Mouse (Mus musculus) olfactory bulb, adult 2 months (tissue): ENCODE data around the gene Tnip2. TPM values are rescaled to one million over a fixed set of nuclear protein-coding genes. Genes with fewer than 3 reads are reported as not detected.
A peak's percentile ranks its signal among the peaks of the same experiment; 100 is the strongest.

Experiments used
- H3K27ac ChIP-seq: fragments of 200-500 bp; 2 replicates; pipeline ENCODE4 v1.5.1; 2012; ENCODE audit warnings: low read depth, low read length; ENCODE audit not compliant: insufficient read depth
- H3K4me1 ChIP-seq: fragments of 200-500 bp; 2 replicates; pipeline ENCODE4 v1.6.1; 2012; ENCODE audit warnings: low read length; ENCODE audit not compliant: control insufficient read depth, insufficient read depth
- H3K4me3 ChIP-seq: fragments of 200-500 bp; 2 replicates; pipeline ENCODE4 v1.5.1; 2012; ENCODE audit warnings: mild to moderate bottlenecking, low read depth, low read length, moderate library complexity; ENCODE audit not compliant: insufficient read depth
- CTCF ChIP-seq: fragments of 200-500 bp; IDR thresholded peaks from 2 replicates; pipeline ENCODE4 v1.5.1; 2012; ENCODE audit warnings: low read depth, mild to moderate bottlenecking, low read length, moderate library complexity; ENCODE audit not compliant: insufficient read depth
- POLR2A ChIP-seq: fragments of 200-500 bp; IDR thresholded peaks from 2 replicates; pipeline ENCODE4 v1.6.1; 2012; ENCODE audit warnings: mild to moderate bottlenecking, low read depth, low read length, moderate library complexity; ENCODE audit not compliant: insufficient read depth
- WGBS: fragments of 180-500 bp; shearing (Covaris S2); methylation state at CpG from one replicate; pipeline ENCODE4 v1.1.7; 2018; 5-methylcytosine and 5-hydroxymethylcytosine counted together
- polyA plus RNA-seq: library from polyadenylated mRNA; stranded (reverse); fragments of >200 nt; gene quantifications from 2 replicates; pipeline ENCODE4 v1.2.4, GENCODE M21; 2012; ENCODE audit warnings: low replicate concordance; ENCODE audit not compliant: missing spikeins, insufficient read depth, insufficient read length

Gene Tnip2
- polyA plus RNA-seq, 1 experiment: not detected

- Histone ChIP-seq H3K27ac (no peak overlapping the region), H3K4me1 (peaks cover 9% of the 10 kb centered on the region), H3K4me3 (no peak overlapping the region)
- 92% methylated on average over 3 of the region's 3 CpGs for WGBS
- TF ChIP-seq POLR2A (no peak), CTCF (no peak)
Measured at GRCm38 (mm10) chr5:34512486-34512885, 1.3 kb downstream of the Tnip2 start.

GRCm38 (mm10) chr5:34502821-34503220 lies 11.0 kb downstream of the Tnip2 start:
- Histone ChIP-seq H3K27ac (no peak overlapping the region), H3K4me3 (no peak overlapping the region), H3K4me1 (0 out of 2 replicates have a peak, but pooled peaks cover 2% of the 10 kb centered on the region)
- WGBS: 78% methylated on average over 6 of the region's 6 CpGs
- TF ChIP-seq CTCF (no peak), POLR2A (no peak)

GRCm38 (mm10) chr5:34502411-34502810 lies 11.4 kb downstream of the Tnip2 start:
- no peak overlapping the region for H3K4me3 ChIP-seq
- H3K4me1 ChIP-seq: 0 out of 2 replicates have a peak, but pooled peaks cover 2% of the 10 kb centered on the region
- 90% methylated on average over 1 of the region's 1 CpGs for WGBS
- H3K27ac ChIP-seq: no peak overlapping the region
- TF ChIP-seq CTCF (no peak), POLR2A (no peak)

- no peak for TF ChIP-seq POLR2A
- no peak for TF ChIP-seq CTCF
- Histone ChIP-seq H3K4me3 (no peak overlapping the region), H3K4me1 (0 out of 2 replicates have a peak, but pooled peaks cover 2% of the 10 kb centered on the region), H3K27ac (no peak overlapping the region)
- WGBS: 90% methylated on average over 3 of the region's 3 CpGs
Measured at GRCm38 (mm10) chr5:34501588-34501987, 12.2 kb downstream of the Tnip2 start.

GRCm38 (mm10) chr5:34500886-34501285 lies 12.9 kb downstream of the Tnip2 start:
- 0 out of 2 replicates have a peak, but pooled peaks cover 2% of the 10 kb centered on the region for H3K4me1 ChIP-seq
- H3K4me3 ChIP-seq: no peak overlapping the region
- 0 out of 2 replicates have a peak overlapping the region, but pooled peaks have one; percentile 12 for H3K27ac ChIP-seq
- TF ChIP-seq CTCF (no peak), POLR2A (no peak)
- WGBS: 48% methylated on average over 5 of the region's 5 CpGs

GRCm38 (mm10) chr5:34496745-34497144 lies 17.0 kb downstream of the Tnip2 start:
- WGBS: 82% methylated on average over 6 of the region's 6 CpGs
- no peak for TF ChIP-seq POLR2A
- TF ChIP-seq CTCF: no peak
- no peak overlapping the region for H3K27ac ChIP-seq
- H3K4me1 ChIP-seq: no peaks in the 10 kb centered on the region
- H3K4me3 ChIP-seq: no peak overlapping the region

GRCm38 (mm10) chr5:34489418-34489787 lies 24.4 kb downstream of the Tnip2 start:
- Histone ChIP-seq H3K4me3 (no peak overlapping the region), H3K4me1 (peaks cover 6% of the 10 kb centered on the region), H3K27ac (no peak overlapping the region)
- TF ChIP-seq POLR2A (no peak), CTCF (no peak)
- 91% methylated on average over 3 of the region's 3 CpGs for WGBS

GRCm38 (mm10) chr5:34488741-34489417 lies 24.9 kb downstream of the Tnip2 start:
- TF ChIP-seq CTCF (no peak), POLR2A (no peak)
- H3K4me3 ChIP-seq: no peak overlapping the region
- H3K4me1 ChIP-seq: peaks cover 6% of the 10 kb centered on the region
- WGBS: 57% methylated on average over 6 of the region's 6 CpGs
- no peak overlapping the region for H3K27ac ChIP-seq

- H3K27ac ChIP-seq: 0 out of 2 replicates have a peak overlapping the region, but pooled peaks have one; percentile 13
- no peak for TF ChIP-seq CTCF
- no peak for TF ChIP-seq POLR2A
- 36% methylated on average over 6 of the region's 6 CpGs for WGBS
Measured at GRCm38 (mm10) chr5:34487320-34488090, 26.3 kb downstream of the Tnip2 start.

More at GRCm38 (mm10) chr5:34487320-34488090, 26.3 kb downstream of the Tnip2 start:
- H3K4me3 ChIP-seq: no peak overlapping the region
- H3K4me1 ChIP-seq: peaks cover 10% of the 10 kb centered on the region
